Mouse (Mus musculus): ENCODE data around the gene Atf6. TPM values are rescaled to one million over a fixed set of nuclear protein-coding genes. Genes with fewer than 3 reads are reported as not detected.

The Atf6 gene
- total and polyA plus RNA-seq, 2 experiments from 2014 or later = 13.0 to 41.5 TPM

DNA sequence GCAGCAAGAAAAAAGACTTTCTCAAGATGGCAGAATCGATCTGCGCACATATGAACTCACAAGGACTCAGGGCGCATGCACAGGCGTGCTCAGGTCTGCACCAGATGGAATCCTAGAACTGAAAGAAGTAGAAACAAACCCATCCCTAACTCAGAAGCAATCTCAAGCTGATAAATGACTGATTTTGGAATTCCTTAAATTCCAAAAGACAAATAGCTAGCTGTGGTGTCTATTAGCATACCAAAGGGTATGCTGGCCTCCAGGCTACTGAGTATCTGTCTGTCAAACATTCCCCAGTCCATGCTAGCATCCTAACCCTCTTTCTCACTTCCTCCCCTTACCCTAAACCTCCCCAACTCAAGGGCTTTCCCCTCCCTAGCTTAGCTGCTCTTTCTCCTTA is 21.7 kb upstream of the Atf6 start:
- H3K9ac ChIP-seq (replicated peaks; ENCODE audit: low read depth, low read length) = no peak overlapping the region
- WGBS = 72% methylated on average over 4 of the region's 4 CpGs
- H3K27me3 ChIP-seq (ENCODE audit: control insufficient read depth, insufficient read depth, low read length) = no peaks in the 10 kb centered on the region
- no peak for DNase-seq (ENCODE audit: low spot score)
- H3K36me3 ChIP-seq (replicated peaks; ENCODE audit: control insufficient read depth, insufficient read depth, low read length) = no peaks in the 10 kb centered on the region
- peaks cover 4% of the 10 kb centered on the region for H3K4me1 ChIP-seq (ENCODE audit: control insufficient read depth, insufficient read depth)
- no peak for TF ChIP-seq CTCF (IDR thresholded peaks at IDR 0.05; ENCODE audit: low read depth)
- TF ChIP-seq EP300 (IDR thresholded peaks at IDR 0.05; ENCODE audit: low read depth) = no peak
- H3K27ac ChIP-seq (ENCODE audit: low read depth) = no peak overlapping the region
- no peak for ATAC-seq (ENCODE audit: insufficient read depth, low read depth)
- H3K4me2 ChIP-seq (ENCODE audit: low read depth, low read length) = no peak overlapping the region
- H3K9me3 ChIP-seq (replicated peaks; ENCODE audit: control insufficient read depth, low read length) = no peaks in the 10 kb centered on the region
- no peak overlapping the region for H3K4me3 ChIP-seq (ENCODE audit: low read depth, low read length)

- Histone ChIP-seq H3K4me2 (ENCODE audit: low read depth, low read length) (no peak overlapping the region), H3K27me3 (ENCODE audit: control insufficient read depth, insufficient read depth, low read length) (no peaks in the 10 kb centered on the region), H3K27ac (ENCODE audit: low read depth) (no peak overlapping the region), H3K9ac (replicated peaks; ENCODE audit: low read depth, low read length) (no peak overlapping the region), H3K36me3 (replicated peaks; ENCODE audit: control insufficient read depth, insufficient read depth, low read length) (no peaks in the 10 kb centered on the region), H3K4me1 (ENCODE audit: control insufficient read depth, insufficient read depth) (peaks cover 7% of the 10 kb centered on the region), H3K9me3 (replicated peaks; ENCODE audit: control insufficient read depth, low read length) (no peaks in the 10 kb centered on the region), H3K4me3 (ENCODE audit: low read depth, low read length) (no peak overlapping the region)
- ATAC-seq (ENCODE audit: insufficient read depth, low read depth) (no peak), DNase-seq (ENCODE audit: low spot score) (no peak)
- no peak for TF ChIP-seq CTCF (IDR thresholded peaks at IDR 0.05; ENCODE audit: low read depth)
- no peak for TF ChIP-seq EP300 (IDR thresholded peaks at IDR 0.05; ENCODE audit: low read depth)
- 52% methylated on average over 6 of the region's 6 CpGs for WGBS
Observed at GRCm38 (mm10) chr1:170886044-170886458, 18.5 kb upstream of the Atf6 start.

- ATAC-seq (ENCODE audit: insufficient read depth, low read depth) = peak; percentile 94
Observed at GRCm38 (mm10) chr1:170884978-170885561, 17.5 kb upstream of the Atf6 start, which contains the start of the genes Gm26620 and Dusp12. TSS of gene Gm26620 (plus strand) at chr1:170885065. TSS of gene Dusp12 (minus strand) at chr1:170885540.

DNA sequence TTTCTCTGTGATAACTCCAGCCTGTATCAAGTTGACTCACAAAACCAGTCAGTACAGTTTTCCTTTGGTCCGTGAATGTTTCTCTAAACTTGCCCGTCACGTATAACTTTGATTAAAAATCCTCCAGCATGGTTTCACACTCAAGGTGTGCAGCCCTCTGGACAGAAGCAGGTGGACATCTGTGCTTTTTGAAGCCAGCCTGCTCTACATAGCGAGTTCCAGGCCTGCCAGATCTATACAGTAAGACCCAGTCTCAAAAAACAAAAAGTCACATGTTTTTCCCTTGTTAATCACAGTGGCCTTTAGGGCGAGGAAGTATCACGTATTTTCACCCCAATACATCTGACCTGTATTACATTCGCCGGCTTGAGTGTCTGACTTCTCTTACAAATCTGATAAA is 16.8 kb upstream of the Atf6 start:
- TF ChIP-seq EP300 (IDR thresholded peaks at IDR 0.05; ENCODE audit: low read depth) (no peak), CTCF (IDR thresholded peaks at IDR 0.05; ENCODE audit: low read depth) (no peak)
- no peak for ATAC-seq (ENCODE audit: insufficient read depth, low read depth)
- WGBS = 21% methylated on average over 8 of the region's 8 CpGs

More at GRCm38 (mm10) chr1:170884978-170885561, 17.5 kb upstream of the Atf6 start, which contains the start of the genes Gm26620 and Dusp12:
- H3K9ac ChIP-seq (replicated peaks; ENCODE audit: low read depth, low read length) = peak within 1 kb of the TSS; percentile 85
- H3K4me1 ChIP-seq (ENCODE audit: control insufficient read depth, insufficient read depth) = peaks cover 7% of the 10 kb centered on the region
- H3K4me3 ChIP-seq (ENCODE audit: low read depth, low read length) = peak within 1 kb of the TSS; percentile 94
- DNase-seq (ENCODE audit: low spot score) = peak; percentile 91
- H3K36me3 ChIP-seq (replicated peaks; ENCODE audit: control insufficient read depth, insufficient read depth, low read length) = peaks cover 7% of the 10 kb centered on the region; the same call in 1 of the 2 replicates
- H3K4me2 ChIP-seq (ENCODE audit: low read depth, low read length) = peak within 1 kb of the TSS; percentile 79
- no peaks in the 10 kb centered on the region for H3K27me3 ChIP-seq (ENCODE audit: control insufficient read depth, insufficient read depth, low read length)
- under 1% methylated on average over 46 of the region's 46 CpGs for WGBS
- H3K9me3 ChIP-seq (replicated peaks; ENCODE audit: control insufficient read depth, low read length) = no peaks in the 10 kb centered on the region
- H3K27ac ChIP-seq (ENCODE audit: low read depth) = peak within 1 kb of the TSS; percentile 72
- TF ChIP-seq EP300 (IDR thresholded peaks at IDR 0.05; ENCODE audit: low read depth) (no peak), CTCF (IDR thresholded peaks at IDR 0.05; ENCODE audit: low read depth) (peak; percentile 67)

DNA sequence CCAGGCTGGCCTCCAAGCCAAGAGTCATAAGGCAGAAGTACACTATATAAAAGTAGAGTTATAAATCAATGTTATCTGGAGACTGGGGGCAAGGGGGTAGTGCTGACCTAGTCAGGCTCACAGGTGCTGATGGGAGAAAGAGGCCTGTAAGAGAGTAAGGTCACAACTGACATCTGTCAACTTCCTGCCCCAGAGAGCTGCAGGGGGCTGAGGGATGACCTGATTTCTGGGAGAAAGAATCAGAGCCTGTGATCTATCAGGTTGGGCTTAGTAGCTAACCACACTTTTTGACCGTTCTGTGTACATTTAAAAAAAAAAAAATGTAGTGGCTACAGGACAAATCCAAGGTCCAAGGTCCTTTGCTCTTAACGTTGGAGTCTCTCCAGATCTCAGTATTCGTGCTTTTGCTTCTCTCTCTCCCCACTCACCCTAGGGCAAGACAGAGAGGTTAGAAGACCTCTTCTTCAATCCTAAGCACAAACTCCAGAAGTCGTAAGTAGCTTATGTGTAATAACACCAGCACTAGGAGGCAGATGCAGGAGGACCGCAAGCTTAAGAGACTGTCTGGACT is 15.4 kb upstream of the Atf6 start:
- TF ChIP-seq CTCF (IDR thresholded peaks at IDR 0.05; ENCODE audit: low read depth) = no peak
- no peak for TF ChIP-seq EP300 (IDR thresholded peaks at IDR 0.05; ENCODE audit: low read depth)
- Histone ChIP-seq H3K9me3 (replicated peaks; ENCODE audit: control insufficient read depth, low read length) (no peaks in the 10 kb centered on the region), H3K4me1 (ENCODE audit: control insufficient read depth, insufficient read depth) (peaks cover 7% of the 10 kb centered on the region), H3K36me3 (replicated peaks; ENCODE audit: control insufficient read depth, insufficient read depth, low read length) (peaks cover 15% of the 10 kb centered on the region), H3K4me2 (ENCODE audit: low read depth, low read length) (no peak overlapping the region), H3K27ac (ENCODE audit: low read depth) (no peak overlapping the region), H3K27me3 (ENCODE audit: control insufficient read depth, insufficient read depth, low read length) (no peaks in the 10 kb centered on the region), H3K9ac (replicated peaks; ENCODE audit: low read depth, low read length) (no peak overlapping the region), H3K4me3 (ENCODE audit: low read depth, low read length) (no peak overlapping the region)
- 75% methylated on average over 5 of the region's 5 CpGs for WGBS
- no peak for ATAC-seq (ENCODE audit: insufficient read depth, low read depth)
- DNase-seq (ENCODE audit: low spot score) = no peak

More for the DNA sequence above, 16.8 kb upstream of the Atf6 start:
- H3K9me3 ChIP-seq (replicated peaks; ENCODE audit: control insufficient read depth, low read length) = no peaks in the 10 kb centered on the region
- peaks cover 7% of the 10 kb centered on the region for H3K4me1 ChIP-seq (ENCODE audit: control insufficient read depth, insufficient read depth)
- no peaks in the 10 kb centered on the region for H3K27me3 ChIP-seq (ENCODE audit: control insufficient read depth, insufficient read depth, low read length)
- peak overlapping the region; percentile 79 for H3K4me2 ChIP-seq (ENCODE audit: low read depth, low read length)
- peak overlapping the region; percentile 85 for H3K9ac ChIP-seq (replicated peaks; ENCODE audit: low read depth, low read length)
- H3K4me3 ChIP-seq (ENCODE audit: low read depth, low read length) = peak overlapping the region; percentile 94
- no peak overlapping the region for H3K27ac ChIP-seq (ENCODE audit: low read depth)
- peaks cover 11% of the 10 kb centered on the region for H3K36me3 ChIP-seq (replicated peaks; ENCODE audit: control insufficient read depth, insufficient read depth, low read length)
- no peak for DNase-seq (ENCODE audit: low spot score)

Data from heart, postnatal 0 days (tissue).